Mouse (Mus musculus): ENCODE data around the gene Arhgap25. TPM values are rescaled to one million over a fixed set of nuclear protein-coding genes. Genes with fewer than 3 reads are reported as not detected.
"Not testable (repeated sequence)": the region's sequence is repeated elsewhere in the genome, so short reads cannot be mapped to it uniquely, and the experiment has no call there.

Gene Arhgap25
- polyA plus RNA-seq, 1 experiment from 2014 or later: 3.7 TPM

- no peaks in the 10 kb centered on the region for H3K27me3 ChIP-seq (ENCODE audit: control insufficient read depth, insufficient read depth, low read length)
- H3K4me3 ChIP-seq (ENCODE audit: low read depth, low read length): peak overlapping the region; percentile 21; the same call in 1 of the 2 replicates
- no peak for DNase-seq (ENCODE audit: low spot score)
- H3K9me3 ChIP-seq (ENCODE audit: control insufficient read depth, low read length): no peaks in the 10 kb centered on the region
- no peaks in the 10 kb centered on the region for H3K4me1 ChIP-seq (replicated peaks; ENCODE audit: control insufficient read depth, insufficient read depth)
- peak overlapping the region; percentile 31; the same call in 1 of the 2 replicates for H3K4me2 ChIP-seq (replicated peaks; ENCODE audit: low read depth)
- TF ChIP-seq CTCF (IDR thresholded peaks at IDR 0.05; ENCODE audit: low read depth) (no peak), EP300 (optimal IDR thresholded peaks at IDR 0.05) (no peak)
- peak overlapping the region; percentile 80 for H3K27ac ChIP-seq (replicated peaks)
- H3K9ac ChIP-seq (ENCODE audit: low read length): no peak overlapping the region
- ATAC-seq (ENCODE audit: low FRiP score, low TSS enrichment): peak; percentile 24; the same call in 1 of the 2 replicates
- H3K36me3 ChIP-seq (ENCODE audit: control insufficient read depth, insufficient read depth, low read length): no peaks in the 10 kb centered on the region
- 49% methylated on average over 12 of the region's 12 CpGs for WGBS
Observed at GRCm38 (mm10) chr6:87483224-87483899, 49.7 kb downstream of the Arhgap25 start.

GRCm38 (mm10) chr6:87479291-87479999 is 53.6 kb downstream of the Arhgap25 start:
- ATAC-seq (ENCODE audit: low FRiP score, low TSS enrichment) (no peak), DNase-seq (ENCODE audit: low spot score) (no peak)
- no peak overlapping the region for H3K4me2 ChIP-seq (replicated peaks; ENCODE audit: low read depth)
- H3K4me1 ChIP-seq (replicated peaks; ENCODE audit: control insufficient read depth, insufficient read depth): no peaks in the 10 kb centered on the region
- no peak overlapping the region for H3K9ac ChIP-seq (ENCODE audit: low read length)
- 0 out of 2 replicates have a peak overlapping the region, but pooled peaks have one; percentile 35 for H3K27ac ChIP-seq (replicated peaks)
- no peaks in the 10 kb centered on the region for H3K36me3 ChIP-seq (ENCODE audit: control insufficient read depth, insufficient read depth, low read length)
- no peak overlapping the region for H3K4me3 ChIP-seq (ENCODE audit: low read depth, low read length)
- H3K9me3 ChIP-seq (ENCODE audit: control insufficient read depth, low read length): no peaks in the 10 kb centered on the region
- no peaks in the 10 kb centered on the region for H3K27me3 ChIP-seq (ENCODE audit: control insufficient read depth, insufficient read depth, low read length)
- WGBS: 34% methylated on average over 5 of the region's 5 CpGs
- TF ChIP-seq CTCF (IDR thresholded peaks at IDR 0.05; ENCODE audit: low read depth) (no peak), EP300 (optimal IDR thresholded peaks at IDR 0.05) (no peak)

GRCm38 (mm10) chr6:87478847-87479246 is 54.2 kb downstream of the Arhgap25 start:
- TF ChIP-seq EP300 (optimal IDR thresholded peaks at IDR 0.05): no peak
- TF ChIP-seq CTCF (IDR thresholded peaks at IDR 0.05; ENCODE audit: low read depth): no peak

GRCm38 (mm10) chr6:87475223-87475622 is 57.8 kb downstream of the Arhgap25 start:
- no peak for DNase-seq (ENCODE audit: low spot score)
- no peak overlapping the region for H3K4me2 ChIP-seq (replicated peaks; ENCODE audit: low read depth)
- no peak overlapping the region for H3K4me3 ChIP-seq (ENCODE audit: low read depth, low read length)
- H3K9ac ChIP-seq (ENCODE audit: low read length): no peak overlapping the region
- peak; percentile 35; the same call in 1 of the 2 replicates for ATAC-seq (ENCODE audit: low FRiP score, low TSS enrichment)
- H3K27ac ChIP-seq (replicated peaks): no peak overlapping the region; the same call in 1 of the 2 replicates
- 75% methylated on average over 5 of the region's 5 CpGs for WGBS
- no peaks in the 10 kb centered on the region for H3K36me3 ChIP-seq (ENCODE audit: control insufficient read depth, insufficient read depth, low read length)
- no peak for TF ChIP-seq CTCF (IDR thresholded peaks at IDR 0.05; ENCODE audit: low read depth)
- TF ChIP-seq EP300 (optimal IDR thresholded peaks at IDR 0.05): peak; percentile 23
- no peaks in the 10 kb centered on the region for H3K27me3 ChIP-seq (ENCODE audit: control insufficient read depth, insufficient read depth, low read length)
- H3K9me3 ChIP-seq (ENCODE audit: control insufficient read depth, low read length): no peaks in the 10 kb centered on the region
- no peaks in the 10 kb centered on the region for H3K4me1 ChIP-seq (replicated peaks; ENCODE audit: control insufficient read depth, insufficient read depth)

More at GRCm38 (mm10) chr6:87478847-87479246, 54.2 kb downstream of the Arhgap25 start:
- no peaks in the 10 kb centered on the region for H3K4me1 ChIP-seq (replicated peaks; ENCODE audit: control insufficient read depth, insufficient read depth)
- no peak for DNase-seq (ENCODE audit: low spot score)
- H3K27me3 ChIP-seq (ENCODE audit: control insufficient read depth, insufficient read depth, low read length): no peaks in the 10 kb centered on the region
- H3K9ac ChIP-seq (ENCODE audit: low read length): no peak overlapping the region
- 35% methylated on average over 4 of the region's 4 CpGs for WGBS
- H3K4me2 ChIP-seq (replicated peaks; ENCODE audit: low read depth): no peak overlapping the region
- no peak overlapping the region for H3K4me3 ChIP-seq (ENCODE audit: low read depth, low read length)
- peak overlapping the region; percentile 35; the same call in 1 of the 2 replicates for H3K27ac ChIP-seq (replicated peaks)
- ATAC-seq (ENCODE audit: low FRiP score, low TSS enrichment): no peak
- no peaks in the 10 kb centered on the region for H3K9me3 ChIP-seq (ENCODE audit: control insufficient read depth, low read length)
- no peaks in the 10 kb centered on the region for H3K36me3 ChIP-seq (ENCODE audit: control insufficient read depth, insufficient read depth, low read length)

- not testable (repeated sequence) for H3K36me3 ChIP-seq (ENCODE audit: control insufficient read depth, insufficient read depth, low read length); H3K9ac ChIP-seq (ENCODE audit: low read length); H3K4me3 ChIP-seq (ENCODE audit: low read depth, low read length); DNase-seq (ENCODE audit: low spot score); ATAC-seq (ENCODE audit: low FRiP score, low TSS enrichment); H3K27me3 ChIP-seq (ENCODE audit: control insufficient read depth, insufficient read depth, low read length); H3K4me1 ChIP-seq (replicated peaks; ENCODE audit: control insufficient read depth, insufficient read depth); H3K27ac ChIP-seq (replicated peaks); H3K9me3 ChIP-seq (ENCODE audit: control insufficient read depth, low read length); H3K4me2 ChIP-seq (replicated peaks; ENCODE audit: low read depth)
- 89% methylated on average over 12 of the region's 12 CpGs for WGBS
Observed at GRCm38 (mm10) chr6:87470098-87470497, 63.0 kb downstream of the Arhgap25 start.

GRCm38 (mm10) chr6:87468372-87468771 is 64.7 kb downstream of the Arhgap25 start:
- no peaks in the 10 kb centered on the region for H3K27me3 ChIP-seq (ENCODE audit: control insufficient read depth, insufficient read depth, low read length)
- DNase-seq (ENCODE audit: low spot score): peak; percentile 51

More at GRCm38 (mm10) chr6:87468372-87468771, 64.7 kb downstream of the Arhgap25 start:
- no peak overlapping the region for H3K4me3 ChIP-seq (ENCODE audit: low read depth, low read length)
- no peak for TF ChIP-seq EP300 (optimal IDR thresholded peaks at IDR 0.05)
- no peak for TF ChIP-seq CTCF (IDR thresholded peaks at IDR 0.05; ENCODE audit: low read depth)
- H3K4me1 ChIP-seq (replicated peaks; ENCODE audit: control insufficient read depth, insufficient read depth): no peaks in the 10 kb centered on the region
- H3K36me3 ChIP-seq (ENCODE audit: control insufficient read depth, insufficient read depth, low read length): no peaks in the 10 kb centered on the region; the same call in 1 of the 2 replicates
- H3K9ac ChIP-seq (ENCODE audit: low read length): no peak overlapping the region
- H3K4me2 ChIP-seq (replicated peaks; ENCODE audit: low read depth): no peak overlapping the region
- ATAC-seq (ENCODE audit: low FRiP score, low TSS enrichment): 0 out of 2 replicates have a peak, but pooled peaks have one; percentile 32
- WGBS: 54% methylated on average over 10 of the region's 10 CpGs
- H3K27ac ChIP-seq (replicated peaks): no peak overlapping the region
- no peaks in the 10 kb centered on the region for H3K9me3 ChIP-seq (ENCODE audit: control insufficient read depth, low read length)

Measured in stomach, postnatal 0 days (tissue).